Mouse (Mus musculus) erythroblast, embryonic 14.5 days (primary cell): ENCODE results near the gene Twsg1. TPM values are rescaled to one million over a fixed set of nuclear protein-coding genes. Genes with fewer than 3 reads are reported as not detected.
"Not testable (repeated sequence)": the region's sequence is repeated elsewhere in the genome, so short reads cannot be mapped to it uniquely, and the experiment has no call there.

Experiments used
- H3K27me3 ChIP-seq: 2 replicates; pipeline ENCODE4 v1.6.1; 2012; ENCODE audit warnings: inconsistent platforms; ENCODE audit not compliant: control insufficient read depth
- H3K36me3 ChIP-seq: 2 replicates; pipeline ENCODE4 v1.6.1; 2012; ENCODE audit warnings: mild to moderate bottlenecking, inconsistent platforms; ENCODE audit not compliant: control insufficient read depth
- H3K4me1 ChIP-seq: 2 replicates; pipeline ENCODE4 v1.6.1; 2012; ENCODE audit warnings: inconsistent platforms; ENCODE audit not compliant: control insufficient read depth
- H3K4me3 ChIP-seq: replicated peaks from 2 replicates; pipeline ENCODE3; 2012; ENCODE audit warnings: moderate library complexity, mild to moderate bottlenecking, inconsistent platforms
- H3K9me3 ChIP-seq: 2 replicates; pipeline ENCODE4 v1.6.1; 2012; ENCODE audit warnings: low read length, inconsistent platforms, mixed read lengths; ENCODE audit not compliant: control insufficient read depth
- GATA1 ChIP-seq: IDR thresholded peaks from 2 replicates; pipeline ENCODE4 v1.6.1; 2012; ENCODE audit warnings: low read length, inconsistent platforms, mixed read lengths
- TAL1 ChIP-seq: IDR thresholded peaks from 3 replicates; pipeline ENCODE4 v1.6.1; 2012; ENCODE audit warnings: low read length, inconsistent platforms, mixed read lengths
- polyA plus RNA-seq: library from polyadenylated mRNA; stranded (reverse); fragments of >175 nt; gene quantifications from 2 replicates; pipeline ENCODE4 v1.2.3, GENCODE M21; 2012

The Twsg1 gene
- 0.20 and 0.31 TPM in 2 replicates for polyA plus RNA-seq

DNA sequence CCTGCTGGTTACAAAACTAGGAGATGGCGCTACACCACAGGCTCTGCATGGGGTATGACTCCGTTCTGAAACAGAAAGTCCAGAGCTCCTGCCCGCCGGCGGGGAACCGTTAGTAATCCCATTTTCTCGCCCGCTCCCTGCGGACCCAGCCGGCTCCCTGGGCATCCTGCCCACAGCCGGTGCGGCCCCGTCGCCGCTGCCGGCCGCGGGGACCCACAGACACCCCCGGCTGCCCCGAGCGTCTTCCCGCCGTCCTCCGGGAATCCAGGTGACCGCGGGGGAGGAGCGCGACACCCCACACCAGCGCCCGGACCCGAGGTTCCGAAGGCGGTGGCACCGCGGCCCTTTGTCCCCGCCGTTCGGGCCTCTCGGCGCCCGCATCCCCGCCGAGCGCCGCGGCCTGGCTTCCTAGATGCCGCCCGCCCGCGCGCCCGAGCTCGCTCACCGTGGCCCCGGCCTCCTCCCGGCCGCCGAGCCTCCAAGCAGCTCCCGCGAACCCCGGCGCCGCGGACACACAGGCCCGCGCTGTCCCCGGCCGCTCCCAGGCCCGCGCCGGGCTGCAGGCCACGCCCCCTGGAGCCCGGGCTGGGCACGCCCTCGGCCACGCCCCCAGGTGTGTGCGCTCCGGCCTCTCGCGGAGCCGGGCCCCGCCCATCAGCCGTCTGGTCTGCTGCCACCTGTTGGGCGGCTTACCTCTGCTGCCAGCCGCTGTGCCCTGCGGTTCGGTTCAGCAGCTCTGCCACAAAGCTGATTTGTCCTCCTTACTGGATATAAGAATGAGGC, at the start of gene Twsg1:
TSS of gene Twsg1 (minus strand) at position 605 of the 783 bp plus-strand sequence.
- Histone ChIP-seq H3K4me1 (peaks cover 31% of the 10 kb centered on the region), H3K36me3 (peaks cover 21% of the 10 kb centered on the region), H3K27me3 (no peaks in the 10 kb centered on the region), H3K4me3 (peak within 1 kb of the TSS; percentile 85), H3K9me3 (no peaks in the 10 kb centered on the region)
- no peak for TF ChIP-seq TAL1
- no peak for TF ChIP-seq GATA1

- H3K4me1 ChIP-seq: peaks cover 21% of the 10 kb centered on the region
- H3K27me3 ChIP-seq: no peaks in the 10 kb centered on the region
- H3K4me3 ChIP-seq: no peak overlapping the region
- H3K36me3 ChIP-seq: no peaks in the 10 kb centered on the region
- TF ChIP-seq GATA1 (no peak), TAL1 (no peak)
- H3K9me3 ChIP-seq: no peaks in the 10 kb centered on the region
These were observed 37.3 kb upstream of the Twsg1 start for GRCm38 (mm10) chr17:65988151-65988820.

GRCm38 (mm10) chr17:65976720-65977119, 25.7 kb upstream of the Twsg1 start:
- H3K27me3 ChIP-seq, H3K36me3 ChIP-seq, H3K9me3 ChIP-seq, H3K4me3 ChIP-seq: not testable (repeated sequence)
- H3K4me1 ChIP-seq: peaks cover 33% of the 10 kb centered on the region

DNA sequence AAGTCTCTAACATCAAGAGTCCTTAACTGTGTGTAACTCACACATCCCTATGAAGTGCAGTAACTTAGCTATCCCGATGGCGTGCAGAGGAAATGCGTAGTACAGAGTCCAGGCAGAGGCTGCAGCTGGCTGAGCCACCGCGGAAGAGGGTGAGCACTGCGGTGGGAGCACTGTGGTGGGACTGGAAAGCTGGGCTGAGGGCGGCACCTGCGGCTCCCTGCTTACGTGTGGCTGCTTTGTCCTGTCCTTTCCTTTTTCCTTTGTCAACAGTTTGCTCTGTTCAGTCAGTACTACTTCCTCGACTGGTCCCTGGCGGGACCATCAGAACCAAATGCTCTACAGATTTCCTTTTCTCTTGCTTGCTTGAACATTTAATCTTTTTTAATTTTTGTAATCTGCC, 16.7 kb upstream of the Twsg1 start:
- Histone ChIP-seq H3K9me3 (no peaks in the 10 kb centered on the region), H3K36me3 (no peaks in the 10 kb centered on the region; the same call in 1 of the 2 replicates), H3K4me3 (no peak overlapping the region), H3K27me3 (no peaks in the 10 kb centered on the region), H3K4me1 (peaks cover 2% of the 10 kb centered on the region)
- TF ChIP-seq GATA1: no peak

DNA sequence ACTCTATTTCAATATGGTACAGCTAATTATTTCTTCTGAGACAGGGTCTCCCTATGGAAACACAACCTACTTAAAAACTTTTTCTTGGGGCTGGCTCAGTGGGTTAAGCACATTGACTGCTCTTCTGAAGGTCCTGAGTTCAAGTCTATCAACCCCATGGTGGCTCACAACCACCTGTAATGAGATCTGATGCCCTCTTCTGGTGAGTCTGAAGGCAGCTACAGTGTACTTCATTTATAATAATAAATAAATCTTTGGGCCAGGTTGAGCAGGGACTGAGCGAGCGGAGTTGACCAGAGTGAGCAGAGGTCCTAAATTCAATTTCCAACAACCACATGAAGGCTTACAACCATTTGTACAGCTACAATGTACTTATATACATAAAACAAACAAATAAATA, 11.2 kb upstream of the Twsg1 start:
- peaks cover 2% of the 10 kb centered on the region; the same call in 1 of the 2 replicates for H3K4me1 ChIP-seq
- TF ChIP-seq TAL1 (no peak), GATA1 (no peak)
- no peaks in the 10 kb centered on the region for H3K9me3 ChIP-seq
- no peak overlapping the region for H3K4me3 ChIP-seq
- no peaks in the 10 kb centered on the region for H3K27me3 ChIP-seq
- H3K36me3 ChIP-seq: no peaks in the 10 kb centered on the region

- Histone ChIP-seq H3K27me3 (no peaks in the 10 kb centered on the region), H3K36me3 (no peaks in the 10 kb centered on the region), H3K4me1 (peaks cover 6% of the 10 kb centered on the region), H3K9me3 (no peaks in the 10 kb centered on the region), H3K4me3 (no peak overlapping the region)
- TF ChIP-seq GATA1: no peak
- no peak for TF ChIP-seq TAL1
These were observed 10.6 kb upstream of the Twsg1 start for GRCm38 (mm10) chr17:65961606-65962136.

DNA sequence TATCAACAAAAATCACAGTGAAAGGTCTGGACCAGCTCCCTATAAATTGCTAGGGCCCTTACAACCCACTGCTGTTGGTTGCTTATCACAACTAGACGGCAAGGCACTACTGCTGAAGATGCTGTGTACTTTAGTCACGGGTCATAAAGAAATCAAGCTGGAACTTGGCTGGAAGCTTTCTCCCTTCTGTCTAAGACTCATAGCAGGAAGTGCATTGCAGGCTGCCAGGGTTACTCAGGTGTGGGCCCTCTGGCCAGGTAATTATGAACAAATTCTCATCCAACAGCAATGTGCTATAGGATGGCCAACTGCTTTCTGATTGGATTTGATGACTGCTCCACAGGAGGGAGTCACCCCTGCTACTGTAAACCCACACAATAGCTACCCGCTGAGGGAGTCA, 8.0 kb upstream of the Twsg1 start:
- Histone ChIP-seq H3K4me3 (no peak overlapping the region), H3K9me3 (no peaks in the 10 kb centered on the region), H3K27me3 (no peaks in the 10 kb centered on the region), H3K4me1 (peaks cover 9% of the 10 kb centered on the region), H3K36me3 (no peaks in the 10 kb centered on the region)
- TF ChIP-seq GATA1 (no peak), TAL1 (no peak)

DNA sequence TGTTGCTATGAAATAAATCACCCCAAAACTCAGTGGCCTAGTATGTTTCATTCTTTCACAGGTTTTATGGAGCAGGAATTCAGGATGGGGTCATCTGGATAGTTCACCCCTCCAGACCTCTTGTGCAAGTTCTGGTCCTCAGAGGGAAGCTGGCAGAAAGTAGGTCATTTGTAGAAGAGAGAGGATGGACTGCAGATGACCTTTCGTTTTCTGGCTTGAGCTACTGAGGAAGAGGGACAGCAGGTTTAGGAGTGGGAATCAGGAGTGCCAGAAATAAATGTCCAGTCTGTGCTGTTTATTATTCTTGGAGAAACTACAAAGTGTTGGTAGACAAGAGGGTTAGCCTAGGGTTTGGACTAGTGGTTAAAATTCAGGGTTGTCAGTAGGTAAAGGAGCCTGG, 7.3 kb upstream of the Twsg1 start:
- Histone ChIP-seq H3K9me3 (no peaks in the 10 kb centered on the region), H3K4me3 (no peak overlapping the region), H3K27me3 (no peaks in the 10 kb centered on the region), H3K36me3 (no peaks in the 10 kb centered on the region), H3K4me1 (peaks cover 10% of the 10 kb centered on the region)
- no peak for TF ChIP-seq GATA1
- no peak for TF ChIP-seq TAL1

GRCm38 (mm10) chr17:65957782-65958325, 6.8 kb upstream of the Twsg1 start:
- Histone ChIP-seq H3K36me3 (no peaks in the 10 kb centered on the region), H3K27me3 (no peaks in the 10 kb centered on the region), H3K9me3 (no peaks in the 10 kb centered on the region), H3K4me1 (peaks cover 10% of the 10 kb centered on the region), H3K4me3 (no peak overlapping the region)
- TF ChIP-seq TAL1 (no peak), GATA1 (no peak)
